Mouse (Mus musculus) layer of hippocampus, adult 11-12 months (tissue): ENCODE results near the gene Krtap3-3.
A peak's percentile ranks its signal among the peaks of the same experiment; 100 is the strongest.
"Not testable (repeated sequence)": the region's sequence is repeated elsewhere in the genome, so short reads cannot be mapped to it uniquely, and the experiment has no call there.

Source experiments
- DNase-seq: peaks from one replicate; pipeline ENCODE4 v3.0.0; 2022; ENCODE audit warnings: low spot score

The Krtap3-3 gene

DNA sequence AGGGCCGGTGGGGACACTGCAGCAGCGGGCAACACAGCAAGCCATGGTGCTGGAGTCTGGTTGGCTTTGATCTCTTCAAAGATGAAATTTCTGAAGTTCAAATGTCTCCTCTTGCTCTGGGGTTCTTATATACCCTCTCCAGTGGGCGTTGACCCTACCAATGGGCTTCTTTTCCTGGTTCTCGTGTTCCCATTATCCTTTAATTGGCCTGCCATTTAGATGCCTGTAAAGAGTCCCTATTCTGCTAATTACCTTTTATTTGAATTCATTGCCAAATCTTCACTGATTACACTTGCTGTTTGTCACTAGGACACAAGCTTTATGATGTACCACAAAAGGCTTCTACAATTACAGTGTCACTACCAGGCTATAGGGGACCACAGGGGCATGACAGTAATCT, at the start of gene Krtap3-3:
Gene Krtap3-3 (minus strand): TSS at position 101 of the 400 bp plus-strand sequence.
- no peak for DNase-seq

GRCm38 (mm10) chr11:99597742-99598141, 47.1 kb upstream of the Krtap3-3 start, which contains the start of gene Krtap9-3:
Gene Krtap9-3 (minus strand): TSS chr11:99598105.
- not testable (repeated sequence) for DNase-seq

DNA sequence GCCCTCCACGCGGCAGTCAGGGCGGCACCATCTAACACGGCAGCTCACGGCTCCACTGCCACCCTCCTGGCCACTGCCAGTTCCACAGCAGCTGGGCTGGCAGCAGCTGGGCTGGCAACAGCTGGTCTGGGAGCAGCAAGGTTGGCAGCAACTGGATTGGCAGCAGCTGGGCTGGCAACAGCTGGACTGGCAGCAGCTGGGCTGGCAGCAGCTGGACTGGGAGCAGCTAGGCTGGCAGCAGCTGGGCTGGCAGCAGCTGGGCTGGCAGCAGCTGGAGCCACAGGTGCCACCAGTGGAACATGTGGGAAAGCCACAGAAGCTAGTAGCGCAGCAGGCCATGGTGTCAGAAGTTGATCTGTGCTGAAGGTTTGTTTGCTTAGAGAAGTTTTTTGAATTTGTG, 40.3 kb upstream of the Krtap3-3 start, which contains the start of gene Krtap1-3:
Gene Krtap1-3 (minus strand): TSS at position 359 of the 400 bp plus-strand sequence.
- DNase-seq, result no peak

DNA sequence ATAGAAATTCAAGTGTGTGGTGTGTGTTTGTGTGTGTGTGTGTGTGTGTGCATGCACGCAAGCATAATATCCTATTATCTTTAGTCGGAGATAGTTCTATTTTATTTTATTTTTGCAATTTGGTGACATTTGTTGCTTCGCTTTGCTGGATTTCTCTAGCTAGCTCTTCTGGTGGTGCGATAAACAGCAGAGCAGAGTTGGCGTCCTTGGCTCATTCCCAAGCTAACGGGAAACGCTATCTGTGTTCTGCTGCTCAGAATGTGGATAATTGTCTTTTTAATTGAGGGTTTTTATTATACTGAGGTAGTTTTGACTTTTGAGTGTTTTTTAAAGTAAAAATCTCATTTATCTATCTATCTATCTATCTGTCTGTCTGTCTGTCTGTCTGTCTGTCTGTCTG, 34.4 kb upstream of the Krtap3-3 start:
- DNase-seq, result peak; percentile 30

GRCm38 (mm10) chr11:99583245-99583704, 32.6 kb upstream of the Krtap3-3 start, which contains the start of gene Krtap1-4:
Gene Krtap1-4 (minus strand): TSS chr11:99583654.
- no peak for DNase-seq

GRCm38 (mm10) chr11:99581564-99581963, 30.9 kb upstream of the Krtap3-3 start:
- DNase-seq, result no peak

DNA sequence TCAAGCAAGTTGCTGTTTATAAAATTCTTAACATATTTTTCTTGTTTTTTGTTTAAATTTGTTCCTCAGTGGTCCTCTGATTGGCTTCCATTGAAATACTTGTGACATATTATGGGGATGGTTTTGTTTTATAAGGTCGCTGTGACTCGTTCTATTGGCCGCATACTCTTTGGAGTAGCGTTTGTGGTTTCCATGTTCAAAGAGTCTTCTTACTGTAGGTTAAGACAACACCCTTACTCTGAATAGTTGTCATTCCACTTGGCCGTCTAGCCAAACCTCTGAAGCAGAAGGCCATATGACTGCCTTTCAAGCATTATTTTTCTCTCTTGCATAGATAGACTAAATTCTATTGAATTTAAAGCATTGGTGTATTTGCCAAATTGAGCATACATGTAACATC, 30.4 kb upstream of the Krtap3-3 start:
- no peak for DNase-seq

GRCm38 (mm10) chr11:99580636-99581035, 30.0 kb upstream of the Krtap3-3 start, which contains the start of gene Krtap1-5:
Gene Krtap1-5 (minus strand): TSS chr11:99581016.
- no peak for DNase-seq

GRCm38 (mm10) chr11:99574106-99574505, 23.4 kb upstream of the Krtap3-3 start:
- peak; percentile 67 for DNase-seq

- DNase-seq, result no peak
These were observed 22.5 kb upstream of the Krtap3-3 start for GRCm38 (mm10) chr11:99573164-99573563.

- no peak for DNase-seq
These were observed 15.9 kb upstream of the Krtap3-3 start, which contains the start of gene Krtap3-1 for GRCm38 (mm10) chr11:99566530-99566929. Gene Krtap3-1 (minus strand): TSS chr11:99566630.

- no peak for DNase-seq
These were observed 11.9 kb upstream of the Krtap3-3 start for GRCm38 (mm10) chr11:99562580-99562979.

- no peak for DNase-seq
These were observed 8.7 kb upstream of the Krtap3-3 start, which contains the start of gene Gm11939 for GRCm38 (mm10) chr11:99559366-99559765. Gene Gm11939 (minus strand): TSS chr11:99559466.

DNA sequence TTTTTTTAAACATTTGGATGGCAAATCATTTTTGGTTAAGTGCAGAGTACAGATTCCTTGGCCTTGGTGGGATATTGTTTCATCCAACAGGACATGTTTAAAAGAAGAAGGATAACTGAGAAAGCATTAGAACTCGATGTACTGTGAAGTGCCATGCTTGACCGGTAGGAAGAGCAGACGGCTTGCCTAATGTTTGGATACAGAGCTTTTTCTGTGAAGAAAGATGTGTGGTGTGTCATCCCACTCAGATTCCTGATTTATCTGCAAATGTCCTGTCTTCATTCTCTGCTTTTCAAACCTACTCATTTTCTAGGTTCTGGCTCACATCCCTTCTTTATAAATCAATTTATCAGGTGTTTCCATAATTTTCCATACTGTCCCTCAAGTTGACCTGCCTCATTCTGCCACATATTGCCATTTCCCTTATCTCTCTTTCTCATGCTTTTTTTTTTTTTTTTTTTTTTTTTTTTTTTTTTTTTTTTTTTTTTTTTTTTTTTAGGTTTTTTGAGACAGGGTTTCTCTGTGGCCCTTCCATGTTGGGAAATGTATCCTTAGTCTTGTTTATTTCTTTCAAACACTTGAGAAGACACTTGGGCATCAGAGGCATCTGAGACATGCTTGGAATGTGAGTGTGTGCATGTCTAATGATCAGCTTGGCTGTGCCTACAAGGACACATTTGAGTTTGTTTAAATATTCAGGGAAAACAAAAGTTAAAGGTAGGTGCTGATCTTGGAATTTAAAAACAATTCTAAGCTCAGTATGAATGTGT, 7.5 kb upstream of the Krtap3-3 start:
- DNase-seq, result no peak

DNA sequence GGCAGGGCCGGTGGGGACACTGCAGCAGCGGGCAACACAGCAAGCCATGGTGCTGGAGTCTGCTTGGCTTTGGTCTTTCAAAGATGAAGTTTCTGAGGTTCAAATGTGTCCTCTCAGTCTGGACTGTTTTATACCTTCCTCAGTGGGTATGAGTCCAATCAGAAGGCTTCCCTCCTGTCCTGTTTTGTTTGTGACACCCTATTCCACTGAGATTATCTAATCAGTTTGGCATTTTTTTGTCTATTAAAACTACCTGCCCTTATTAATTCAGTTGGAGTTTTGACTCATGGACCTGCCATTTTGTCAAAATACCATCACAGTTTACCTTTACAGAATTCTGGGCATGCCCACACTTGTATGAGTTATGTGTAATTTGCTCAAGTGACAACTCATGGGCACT, 6.1 kb upstream of the Krtap3-3 start, which contains the start of gene Krtap3-2:
Gene Krtap3-2 (minus strand): TSS at position 101 of the 400 bp plus-strand sequence.
- DNase-seq, result no peak

DNA sequence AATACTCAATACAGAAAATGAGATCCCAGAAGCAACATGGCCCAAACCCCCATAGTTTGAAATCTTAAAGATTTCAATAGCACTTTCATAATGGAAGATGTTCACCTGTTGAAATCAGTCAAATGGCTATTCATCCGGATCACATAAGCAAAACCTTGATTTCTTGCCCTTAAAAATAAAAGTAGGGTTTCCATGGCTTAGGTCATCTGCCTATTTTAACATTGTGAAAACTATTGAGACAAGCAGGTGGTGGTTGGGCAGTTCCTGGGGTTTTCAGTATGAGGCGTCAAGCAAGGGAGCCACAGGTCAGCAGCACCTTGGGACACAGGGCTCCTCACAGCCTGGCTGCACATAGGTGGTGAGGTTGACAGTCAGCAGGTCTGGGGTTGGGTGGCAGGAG, 5.5 kb upstream of the Krtap3-3 start:
- DNase-seq, result no peak

GRCm38 (mm10) chr11:99547892-99548291, 2.8 kb downstream of the Krtap3-3 start:
- no peak for DNase-seq

DNA sequence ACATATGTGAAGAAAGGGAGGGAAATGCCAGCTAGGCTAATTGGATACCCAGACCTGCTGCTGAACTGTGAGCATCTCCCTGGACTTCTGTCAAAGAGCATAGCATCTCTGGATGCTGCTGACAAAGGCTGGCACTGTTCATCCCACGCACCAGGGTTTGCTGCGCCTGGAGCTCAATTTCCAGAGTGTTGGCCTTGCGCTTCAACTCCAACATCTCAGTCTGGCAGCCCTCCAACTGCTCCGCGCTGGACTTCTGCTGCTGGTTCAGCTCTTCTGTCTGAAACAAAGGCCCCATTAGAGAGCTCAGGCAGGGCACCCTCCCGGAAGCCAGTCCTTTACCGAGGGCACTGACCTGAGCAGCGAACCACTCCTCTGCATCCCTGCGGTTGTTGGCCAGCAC, 10.9 kb downstream of the Krtap3-3 start:
- DNase-seq, result peak; percentile 67

GRCm38 (mm10) chr11:99521288-99521860, 29.3 kb downstream of the Krtap3-3 start, which contains the start of gene Krt39:
Gene Krt39 (minus strand): TSS chr11:99521338.
- DNase-seq, result no peak

DNA sequence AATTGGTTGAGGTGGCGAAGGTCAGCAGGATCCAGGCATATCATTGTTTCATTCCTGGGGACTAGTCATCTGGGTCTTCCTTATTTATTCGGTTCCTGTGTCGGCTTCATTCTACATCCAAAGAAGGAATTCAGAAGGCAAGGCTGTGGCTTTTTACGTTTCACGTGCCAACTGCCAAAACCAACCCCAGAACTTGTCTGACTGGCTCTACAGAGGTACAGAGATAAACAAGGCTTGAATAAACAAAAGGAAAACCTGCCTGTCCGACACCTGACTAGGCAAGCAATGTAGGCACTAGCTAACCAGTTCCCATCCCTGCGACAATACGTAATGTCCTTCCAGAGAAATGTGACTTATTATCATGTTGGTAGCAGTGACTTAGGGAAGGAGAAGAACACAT, 36.6 kb downstream of the Krtap3-3 start:
- no peak for DNase-seq
